In genomic region chr11:101034614-101035327, GRCm38 (mm10) we compare ENCODE assay signal across 21 mouse cellular contexts. TPM values are rescaled to one million over a fixed set of nuclear protein-coding genes. Genes with fewer than 3 reads are reported as not detected.
DNase-seq lines count a peak whose midpoint lies in the region; ATAC-seq and TF ChIP-seq lines count a peak whose summit lies in the region.
"Had no signal": no experiment of that assay in that cellular context is flagged by ENCODE, and none has a peak within 500 bp of the region (broad histone marks: within the 10 kb centered on the region; RNA-seq: fewer than 3 reads in every experiment).

No protein-coding gene starts in this region.

- peaks cover 36% of the 10 kb centered on the region for H3K36me3 ChIP-seq in lung, postnatal 0 days (ENCODE audit: insufficient read depth, low read length)
- peaks cover 87% of the 10 kb centered on the region for H3K36me3 ChIP-seq in forebrain, postnatal 0 days (ENCODE audit: insufficient read depth)

- H3K4me2 ChIP-seq in lung, postnatal 0 days (replicated peaks; ENCODE audit: low read depth, low read length) = no peak overlapping the region
- H3K4me2 ChIP-seq in forebrain, postnatal 0 days (ENCODE audit: low read depth) = no peak overlapping the region
- H3K4me2 ChIP-seq: embryonic facial prominence, embryonic 13.5 days; forebrain, embryonic 15.5 days; heart, embryonic 13.5 days; hindbrain, embryonic 13.5 days; midbrain, embryonic 12.5 days; neural tube, embryonic 13.5 days had no signal

- 0 out of 2 replicates have a peak, but pooled peaks have one; percentile 19 for ATAC-seq in lung, postnatal 0 days
- ATAC-seq in forebrain, postnatal 0 days = no peak
- ATAC-seq in monocyte, adult 5-6 weeks (replicated peaks; ENCODE audit: insufficient number of reproducible peaks, low FRiP score, low TSS enrichment, poor library complexity, severe bottlenecking) = no peak
- ATAC-seq: forebrain, embryonic 15.5 days; inflammation-experienced regulatory T-cells, adult 6 months had no signal

- no peaks in the 10 kb centered on the region for H3K4me1 ChIP-seq in lung, postnatal 0 days (ENCODE audit: insufficient read depth, low read depth, low read length)
- no peaks in the 10 kb centered on the region for H3K4me1 ChIP-seq in lung, adult 2 months (ENCODE audit: control insufficient read depth, insufficient read depth, low read length)
- H3K4me1 ChIP-seq in forebrain, postnatal 0 days (ENCODE audit: insufficient read depth) = no peaks in the 10 kb centered on the region
- H3K4me1 ChIP-seq: embryonic facial prominence, embryonic 13.5 days; forebrain, embryonic 15.5 days; hindbrain, embryonic 13.5 days; midbrain, embryonic 12.5 days; neural tube, embryonic 13.5 days had no signal

- no peaks in the 10 kb centered on the region for H3K27me3 ChIP-seq in lung, postnatal 0 days (replicated peaks; ENCODE audit: insufficient read depth, low read length)
- H3K27me3 ChIP-seq in forebrain, postnatal 0 days (ENCODE audit: insufficient read depth, low read length) = no peaks in the 10 kb centered on the region
- H3K27me3 ChIP-seq: embryonic facial prominence, embryonic 13.5 days; forebrain, embryonic 15.5 days; heart, embryonic 13.5 days; hindbrain, embryonic 13.5 days; midbrain, embryonic 12.5 days; neural tube, embryonic 13.5 days had no signal

- TF ChIP-seq POLR2A in lung, adult 2 months (IDR thresholded peaks at IDR 0.05; ENCODE audit: borderline replicate concordance, extremely low read depth, low read depth, low read length) = no peak

- TF ChIP-seq CTCF in lung, postnatal 0 days (IDR thresholded peaks at IDR 0.05) = no peak
- no peak for TF ChIP-seq CTCF in lung, adult 2 months (IDR thresholded peaks at IDR 0.05; ENCODE audit: insufficient read depth, low read length)
- TF ChIP-seq CTCF in forebrain, postnatal 0 days (IDR thresholded peaks at IDR 0.05; ENCODE audit: low read depth) = no peak

- H3K27ac ChIP-seq in lung, postnatal 0 days (ENCODE audit: low read length) = no peak overlapping the region
- H3K27ac ChIP-seq in forebrain, postnatal 0 days (ENCODE audit: low read depth, low read length) = no peak overlapping the region
- H3K27ac ChIP-seq: embryonic facial prominence, embryonic 13.5 days; forebrain, embryonic 15.5 days; heart, embryonic 13.5 days; hindbrain, embryonic 13.5 days; midbrain, embryonic 12.5 days; neural tube, embryonic 13.5 days had no signal

- no peaks in the 10 kb centered on the region for H3K9me3 ChIP-seq in lung, postnatal 0 days (ENCODE audit: low read length)
- no peaks in the 10 kb centered on the region for H3K9me3 ChIP-seq in forebrain, postnatal 0 days (ENCODE audit: low read length)
- H3K9me3 ChIP-seq: embryonic facial prominence, embryonic 13.5 days; forebrain, embryonic 15.5 days; heart, embryonic 13.5 days; hindbrain, embryonic 13.5 days; midbrain, embryonic 12.5 days; neural tube, embryonic 13.5 days had no signal

- no peak overlapping the region for H3K9ac ChIP-seq in lung, postnatal 0 days (replicated peaks; ENCODE audit: low read depth)
- no peak overlapping the region for H3K9ac ChIP-seq in forebrain, postnatal 0 days
- H3K9ac ChIP-seq: embryonic facial prominence, embryonic 13.5 days; forebrain, embryonic 15.5 days; heart, embryonic 13.5 days; hindbrain, embryonic 13.5 days; midbrain, embryonic 12.5 days; neural tube, embryonic 13.5 days had no signal

- 83% methylated on average over 8 of the region's 8 CpGs for WGBS in lung, postnatal 0 days
- WGBS in lung, adult 2 months = 70% methylated on average over 8 of the region's 8 CpGs
- 89% methylated on average over 8 of the region's 8 CpGs for WGBS in forebrain, postnatal 0 days

- no peak for TF ChIP-seq EP300 in lung, postnatal 0 days (IDR thresholded peaks at IDR 0.05)

- H3K4me3 ChIP-seq in lung, postnatal 0 days (ENCODE audit: low read depth, low read length) = no peak overlapping the region
- no peak overlapping the region for H3K4me3 ChIP-seq in lung, adult 2 months (replicated peaks; ENCODE audit: extremely low read depth, low read depth, low read length)
- H3K4me3 ChIP-seq in forebrain, postnatal 0 days (ENCODE audit: low read depth, low read length) = no peak overlapping the region
- H3K4me3 ChIP-seq: embryonic facial prominence, embryonic 13.5 days; forebrain, embryonic 15.5 days; heart, embryonic 13.5 days; hindbrain, embryonic 13.5 days; midbrain, embryonic 12.5 days; neural tube, embryonic 13.5 days had no signal

- peak; percentile 91 for DNase-seq in heart, adult 11 months
- DNase-seq in heart, adult 9 months (ENCODE audit: low spot score in 2 of 2) = no peak
- no peak for DNase-seq in lung, postnatal 0 days (ENCODE audit: low spot score)
- no peak for DNase-seq in lung, adult 2 months
- peak; percentile 84 for DNase-seq in adrenal gland, adult 2 months
- DNase-seq in adrenal gland, postnatal 36 days = peak; percentile 70 to 72
- DNase-seq in forebrain, postnatal 0 days = no peak
- DNase-seq: cerebellum, postnatal 10 days; kidney, adult 8-10 months; kidney, postnatal 36 days; retina, postnatal 1 day; right cerebral cortex, postnatal 4 days; thymus, postnatal 25 days had no signal

RNA-seq across cellular contexts. Expression of gene Atp6v0a1, which starts 25.5 kb away (rescaled TPM):
- 51.3 and 57.2 TPM in 2 replicates for polyA plus RNA-seq in lung, postnatal 0 days (2015; fragmentation: Nextera tagmentation; extraction: Ambion mirVana)
- polyA plus RNA-seq in lung, adult 2 months (2012; rRNA removed) = 81.9 and 102 TPM in 2 replicates
- 100 to 1,000 TPM; 116 to 159 TPM for total RNA-seq in adrenal gland, adult 2 months (2021)
- polyA plus RNA-seq in adrenal gland, adult 2 months (2012; rRNA removed) = 77.9 and 98.0 TPM in 2 replicates
- 100 to 1,000 TPM; 122 to 148 TPM for total RNA-seq in adrenal gland, postnatal 36 days (2021)
- total RNA-seq in forebrain, postnatal 0 days (2014; rRNA removed) = 132 and 179 TPM in 2 replicates
- polyA plus RNA-seq in forebrain, postnatal 0 days (2015; fragmentation: Nextera tagmentation; extraction: Ambion mirVana) = 121 and 162 TPM in 2 replicates
- total RNA-seq in monocyte, adult 5-6 weeks (2017) = 26.0 to 42.7 TPM (median 37.5 TPM) in 3 replicates

RNA-seq across cellular contexts. Expression of gene Naglu, which starts 35.0 kb away (rescaled TPM):
- polyA plus RNA-seq in lung, postnatal 0 days (2015; fragmentation: Nextera tagmentation; extraction: Ambion mirVana) = 18.9 and 21.9 TPM in 2 replicates
- 32.2 and 33.5 TPM in 2 replicates for polyA plus RNA-seq in lung, adult 2 months (2012; rRNA removed)
- total RNA-seq in adrenal gland, adult 2 months (2021) = 10 to 100 TPM; 38.0 to 42.5 TPM
- polyA plus RNA-seq in adrenal gland, adult 2 months (2012; rRNA removed) = 102 and 120 TPM in 2 replicates
- 10 to 100 TPM; 36.3 to 47.0 TPM for total RNA-seq in adrenal gland, postnatal 36 days (2021)
- total RNA-seq in forebrain, postnatal 0 days (2014; rRNA removed) = 11.3 and 14.9 TPM in 2 replicates
- polyA plus RNA-seq in forebrain, postnatal 0 days (2015; fragmentation: Nextera tagmentation; extraction: Ambion mirVana) = 11.6 and 12.6 TPM in 2 replicates
- total RNA-seq in monocyte, adult 5-6 weeks (2017) = 5.6 to 14.8 TPM (median 9.9 TPM) in 3 replicates

RNA-seq across cellular contexts. Expression of gene Hsd17b1, which starts 43.4 kb away (rescaled TPM):
- polyA plus RNA-seq in lung, postnatal 0 days (2015; fragmentation: Nextera tagmentation; extraction: Ambion mirVana) = 0.10 and 0.17 TPM in 2 replicates
- 0.17 and 0.29 TPM in 2 replicates for polyA plus RNA-seq in lung, adult 2 months (2012; rRNA removed)
- 1 to 10 TPM; 1.1 to 2.5 TPM for total RNA-seq in adrenal gland, adult 2 months (2021)
- 2.1 and 2.3 TPM in 2 replicates for polyA plus RNA-seq in adrenal gland, adult 2 months (2012; rRNA removed)
- 1 to 10 TPM; 1.5 to 3.3 TPM for total RNA-seq in adrenal gland, postnatal 36 days (2021)
- 0.23 and 0.71 TPM in 2 replicates for total RNA-seq in forebrain, postnatal 0 days (2014; rRNA removed)
- polyA plus RNA-seq in forebrain, postnatal 0 days (2015; fragmentation: Nextera tagmentation; extraction: Ambion mirVana) = not detected in 2 replicates
- 0.68 TPM in 1 of 3 replicates, not detected in the others for total RNA-seq in monocyte, adult 5-6 weeks (2017)

RNA-seq across cellular contexts. Expression of gene Coasy, which starts 47.6 kb away (rescaled TPM):
- polyA plus RNA-seq in lung, postnatal 0 days (2015; fragmentation: Nextera tagmentation; extraction: Ambion mirVana) = 30.5 TPM in 2 replicates
- 40.2 and 43.9 TPM in 2 replicates for polyA plus RNA-seq in lung, adult 2 months (2012; rRNA removed)
- total RNA-seq in adrenal gland, adult 2 months (2021) = 10 to 100 TPM; 86.9 to 90.5 TPM
- 178 and 187 TPM in 2 replicates for polyA plus RNA-seq in adrenal gland, adult 2 months (2012; rRNA removed)
- total RNA-seq in adrenal gland, postnatal 36 days (2021) = 100 to 1,000 TPM in 1 of 2 experiments, 10 to 100 TPM in 1; 71.3 to 111 TPM
- total RNA-seq in forebrain, postnatal 0 days (2014; rRNA removed) = 39.3 and 40.7 TPM in 2 replicates
- polyA plus RNA-seq in forebrain, postnatal 0 days (2015; fragmentation: Nextera tagmentation; extraction: Ambion mirVana) = 39.8 and 40.2 TPM in 2 replicates
- 11.4 to 16.6 TPM (median 16.1 TPM) in 3 replicates for total RNA-seq in monocyte, adult 5-6 weeks (2017)

RNA-seq across cellular contexts. Expression of gene Mlx, which starts 52.3 kb away (rescaled TPM):
- polyA plus RNA-seq in lung, postnatal 0 days (2015; fragmentation: Nextera tagmentation; extraction: Ambion mirVana) = 42.5 and 44.5 TPM in 2 replicates
- polyA plus RNA-seq in lung, adult 2 months (2012; rRNA removed) = 25.5 and 47.0 TPM in 2 replicates
- total RNA-seq in adrenal gland, adult 2 months (2021) = 10 to 100 TPM; 57.8 to 72.3 TPM
- 36.3 and 42.4 TPM in 2 replicates for polyA plus RNA-seq in adrenal gland, adult 2 months (2012; rRNA removed)
- 10 to 100 TPM; 50.1 to 63.1 TPM for total RNA-seq in adrenal gland, postnatal 36 days (2021)
- total RNA-seq in forebrain, postnatal 0 days (2014; rRNA removed) = 68.0 and 76.5 TPM in 2 replicates
- polyA plus RNA-seq in forebrain, postnatal 0 days (2015; fragmentation: Nextera tagmentation; extraction: Ambion mirVana) = 78.0 and 82.4 TPM in 2 replicates
- total RNA-seq in monocyte, adult 5-6 weeks (2017) = 61.7 to 74.7 TPM (median 71.4 TPM) in 3 replicates

Comparison
In these comparisons a context has a peak if more than half of its experiments do, and no peak if none do; other contexts are left out.
1. DNase-seq: peak in heart, adult 11 months (single experiment), adrenal gland, adult 2 months (single experiment) and adrenal gland, postnatal 36 days (2 of 2); none in heart, adult 9 months (0 of 2), lung, postnatal 0 days (single experiment), lung, adult 2 months (single experiment) and forebrain, postnatal 0 days (single experiment).